Mouse (Mus musculus) forelimb bud, embryonic 11.5 days (tissue): ENCODE results near the gene Smyd4.

Experiments used
- DNase-seq: peaks from one replicate; pipeline ENCODE4 v3.0.0-alpha.2; 2012; ENCODE audit warnings: low read depth, low spot score

Smyd4 gene

DNA sequence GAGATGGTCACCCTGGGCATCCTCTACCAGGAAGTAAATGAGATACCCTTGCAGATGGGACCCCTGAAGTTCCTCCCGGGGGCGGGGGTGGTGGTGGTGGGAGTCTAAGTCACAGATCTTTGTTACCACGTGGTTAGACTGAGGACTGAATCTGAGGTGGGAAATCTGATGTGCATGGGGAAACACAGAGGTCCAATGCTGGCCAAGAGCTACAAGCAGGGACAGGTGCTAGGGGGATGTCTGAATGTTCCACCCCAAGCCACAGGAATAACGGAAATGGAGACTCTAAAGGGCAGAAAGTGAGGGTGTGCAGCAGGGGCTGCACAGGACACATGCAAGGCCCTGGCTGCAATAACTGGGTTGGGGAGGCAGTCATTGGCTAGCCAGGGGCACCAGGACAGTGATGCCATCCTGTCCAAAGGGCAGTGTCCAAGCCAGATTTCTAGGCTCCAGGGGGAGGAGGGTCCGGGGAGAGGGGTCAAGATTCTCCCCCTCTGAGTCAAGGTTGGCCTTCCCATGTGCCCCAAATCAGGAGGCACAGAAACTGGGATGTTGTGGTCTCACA, 72.7 kb downstream of the Smyd4 start:
- DNase-seq, result no peak

- DNase-seq, result peak; percentile 44
These were observed 73.3 kb downstream of the Smyd4 start for GRCm38 (mm10) chr11:75421375-75422012.

DNA sequence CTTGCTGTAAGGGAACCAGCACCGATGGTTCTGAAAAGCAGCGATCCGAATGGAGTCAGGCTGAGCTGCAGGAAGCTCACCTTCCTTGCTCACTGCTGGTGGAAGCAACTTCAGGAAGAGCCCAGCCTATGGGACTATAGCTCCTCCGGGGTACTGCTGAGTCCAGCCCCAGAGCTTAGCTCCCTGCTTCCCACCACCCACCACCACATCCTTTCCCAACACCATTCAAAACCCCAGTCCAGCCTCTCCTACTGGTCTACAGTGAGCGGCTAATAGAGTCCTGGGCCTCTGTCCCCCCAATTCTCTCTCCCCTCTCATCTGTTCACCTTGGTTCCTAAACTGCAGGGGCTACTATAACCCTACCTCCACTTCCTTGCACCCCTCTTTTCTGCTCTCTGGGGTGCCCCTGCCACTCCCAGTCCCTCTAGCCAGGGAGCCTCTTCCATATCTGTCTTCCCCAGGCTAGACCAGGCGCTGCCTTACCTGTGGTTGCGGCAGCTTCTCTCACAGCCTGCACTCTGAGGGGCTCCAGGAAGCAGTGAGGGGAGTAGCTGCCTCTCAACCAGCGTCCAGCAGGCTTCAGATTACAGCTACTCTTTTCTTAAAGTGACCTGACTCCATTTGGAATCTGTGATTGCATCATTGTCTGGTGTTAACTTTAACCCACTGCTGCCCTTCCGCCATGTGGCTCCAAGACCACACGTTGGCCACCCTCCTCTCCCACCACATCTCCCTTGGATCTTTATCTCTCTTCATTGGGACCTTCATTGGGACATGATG, 74.0 kb downstream of the Smyd4 start, which contains the start of gene Serpinf1:
TSS of gene Serpinf1 (minus strand) at position 689 of the 780 bp plus-strand sequence.
- peak; percentile 54 for DNase-seq

GRCm38 (mm10) chr11:75423091-75423490, 74.9 kb downstream of the Smyd4 start:
- DNase-seq, result no peak

GRCm38 (mm10) chr11:75424033-75424432, 75.8 kb downstream of the Smyd4 start:
- DNase-seq, result no peak

GRCm38 (mm10) chr11:75424459-75424858, 76.2 kb downstream of the Smyd4 start:
- no peak for DNase-seq

GRCm38 (mm10) chr11:75429019-75429705, 80.9 kb downstream of the Smyd4 start:
- no peak for DNase-seq

DNA sequence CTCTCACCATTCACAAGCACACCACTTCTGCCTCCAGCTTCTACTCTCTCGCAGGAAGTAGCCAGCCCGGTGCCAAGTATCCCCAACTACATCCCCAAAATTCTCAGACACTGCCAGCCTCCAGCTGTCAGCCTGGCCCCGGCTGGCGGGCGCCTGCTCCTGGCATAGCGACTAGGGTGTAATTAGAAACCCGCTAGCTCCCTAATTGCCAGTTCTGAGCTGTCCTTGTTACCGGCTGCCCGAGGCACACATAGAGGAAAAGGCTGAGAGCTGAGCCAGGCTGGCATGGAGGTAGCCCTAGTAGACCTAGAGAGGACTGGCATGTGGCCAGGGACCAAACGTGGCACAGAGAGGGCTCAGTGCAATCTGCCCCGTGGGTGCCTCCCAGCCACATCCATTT, 83.1 kb downstream of the Smyd4 start:
- no peak for DNase-seq

- DNase-seq, result no peak
These were observed 85.9 kb downstream of the Smyd4 start for GRCm38 (mm10) chr11:75434138-75434537.

- DNase-seq, result no peak
These were observed 90.0 kb downstream of the Smyd4 start for GRCm38 (mm10) chr11:75438194-75438593.

- no peak for DNase-seq
These were observed 90.6 kb downstream of the Smyd4 start for GRCm38 (mm10) chr11:75438804-75439203.

DNA sequence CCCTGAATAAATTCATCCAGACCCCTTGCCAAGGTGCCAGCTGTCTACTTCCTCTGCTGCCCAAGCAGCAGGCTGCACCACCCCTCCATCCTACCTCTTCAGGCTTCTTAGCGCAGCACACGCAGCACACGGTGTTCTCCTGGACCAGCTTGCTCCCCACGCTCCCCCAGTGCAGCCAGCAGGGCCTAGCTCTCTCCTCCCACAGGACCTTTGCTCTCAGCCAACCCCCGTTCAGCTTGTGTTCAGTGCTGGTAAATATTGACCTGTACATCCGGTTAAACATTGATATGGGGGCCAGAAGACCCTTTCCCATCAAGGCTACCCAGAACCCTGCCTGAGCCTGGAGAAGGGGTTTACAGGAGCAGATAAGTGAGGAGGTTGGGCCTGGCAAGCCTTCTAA, 91.1 kb downstream of the Smyd4 start, which contains the start of gene Serpinf2:
TSS of gene Serpinf2 (minus strand) at position 229 of the 400 bp plus-strand sequence.
- DNase-seq, result no peak

DNA sequence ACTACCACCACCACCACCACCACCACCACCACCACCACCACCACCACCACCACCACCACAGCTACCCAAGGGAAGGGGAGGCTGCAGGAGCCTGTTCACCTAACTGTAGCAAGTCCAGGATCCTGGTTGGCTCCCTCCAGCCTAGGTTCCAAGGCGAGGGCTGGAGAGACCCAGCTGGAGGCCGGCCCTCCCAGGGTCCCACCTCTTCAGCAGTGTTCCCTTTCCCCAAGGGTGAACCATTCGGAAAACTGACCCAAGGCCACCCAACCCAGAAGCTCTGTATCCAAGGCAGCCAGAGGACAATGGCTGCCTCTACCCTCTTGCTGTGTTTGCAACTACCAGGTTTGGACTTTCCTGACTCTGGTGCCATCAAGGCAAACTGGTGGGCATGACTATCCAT, 91.7 kb downstream of the Smyd4 start:
- no peak for DNase-seq

GRCm38 (mm10) chr11:75441034-75441433, 92.8 kb downstream of the Smyd4 start:
- DNase-seq, result no peak

DNA sequence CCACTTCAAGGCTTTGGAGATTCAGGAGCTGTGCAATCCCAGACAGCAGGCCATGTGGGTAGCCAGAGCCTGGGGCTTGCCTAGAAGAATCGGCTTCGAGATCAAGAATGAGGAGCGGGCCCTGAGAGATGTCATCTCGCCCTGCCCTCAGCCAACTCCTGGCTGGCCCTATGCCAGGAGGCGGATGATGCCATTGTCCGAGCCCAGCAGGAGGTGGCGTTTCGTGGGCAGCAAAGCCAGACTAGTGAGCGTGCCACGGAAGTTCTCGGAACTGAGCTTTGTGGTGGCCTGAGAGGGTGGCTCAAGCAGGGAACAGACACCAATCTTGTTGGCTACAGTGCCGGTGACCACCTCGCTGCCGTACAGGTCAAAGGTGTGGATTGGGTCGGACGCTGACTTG, 93.4 kb downstream of the Smyd4 start:
- no peak for DNase-seq

DNA sequence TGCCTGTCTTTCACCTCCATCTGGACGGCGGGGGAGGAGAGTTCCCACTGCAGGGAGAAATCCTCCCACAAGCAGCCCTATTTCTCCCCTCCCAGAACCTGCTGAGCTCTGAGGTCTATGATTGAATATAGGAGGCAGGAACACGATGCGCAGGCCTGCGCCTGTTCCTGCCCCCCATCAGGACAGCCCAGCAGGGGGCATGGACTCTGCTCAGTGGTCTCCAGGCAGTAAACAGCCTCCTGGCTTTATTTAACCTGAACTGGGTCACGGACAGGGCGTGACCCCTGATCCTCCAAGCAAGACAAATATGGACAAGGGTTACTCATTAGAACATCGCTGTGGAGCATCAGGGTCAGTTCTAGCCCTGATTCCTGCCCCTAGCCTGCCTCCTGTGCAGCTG, 95.5 kb downstream of the Smyd4 start:
- DNase-seq, result no peak

DNA sequence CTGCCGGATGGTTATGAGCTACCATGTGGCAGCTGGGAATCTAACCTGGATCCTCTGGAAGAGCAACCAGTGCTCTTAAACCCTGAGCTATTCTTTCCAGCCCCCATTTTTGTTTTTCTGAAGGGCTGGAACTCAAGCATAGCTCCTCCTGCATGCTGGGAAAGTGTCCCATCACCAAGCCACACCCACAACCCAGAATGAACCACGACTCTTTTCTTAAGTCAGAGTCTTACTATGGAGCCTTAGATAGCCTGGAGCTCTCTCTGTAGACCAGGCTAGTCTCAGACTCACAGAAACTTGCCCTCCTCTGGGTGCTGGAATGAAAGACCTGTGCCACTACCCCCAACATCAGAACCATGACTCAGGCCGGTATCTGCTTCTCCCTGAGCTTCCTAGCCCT, 100.3 kb downstream of the Smyd4 start:
- DNase-seq, result no peak

GRCm38 (mm10) chr11:75449695-75450094, 101.5 kb downstream of the Smyd4 start:
- no peak for DNase-seq

GRCm38 (mm10) chr11:75450304-75450908, 102.2 kb downstream of the Smyd4 start:
- DNase-seq, result no peak

- DNase-seq, result no peak
These were observed 102.7 kb downstream of the Smyd4 start for GRCm38 (mm10) chr11:75450936-75451335.

DNA sequence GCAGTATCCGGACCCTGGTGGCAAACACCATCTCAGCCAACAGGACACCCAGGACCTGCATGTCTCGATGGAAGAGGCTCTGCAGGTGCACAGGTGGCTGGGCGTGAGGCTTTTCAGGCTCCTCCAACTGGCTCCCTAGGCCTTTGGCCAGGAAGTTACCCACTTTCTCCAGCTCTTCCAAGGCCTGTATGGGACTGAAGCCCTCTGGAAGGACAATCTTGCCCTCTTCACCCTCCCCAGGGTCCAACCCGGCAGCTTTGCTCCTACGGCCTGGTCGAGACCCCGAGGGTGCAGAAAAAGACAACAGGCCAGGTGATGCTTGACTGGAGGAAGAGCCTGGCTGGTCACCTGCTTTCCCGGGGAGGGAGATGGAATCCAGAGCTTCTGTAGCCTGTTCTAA, 103.8 kb downstream of the Smyd4 start:
- no peak for DNase-seq
